Mouse (Mus musculus) CH12F3 (cell line): Measurements from ENCODE around the gene C1qtnf5.

ENCODE experiments used
- in situ Hi-C: fragments of 300-500 bp; cut with MboI; formaldehyde crosslinking; loops from 2 replicates; pipeline ENCODE4 v1.14.3; 2020; ENCODE audit warnings: low sequenced_read_pairs

C1qtnf5 gene

DNA sequence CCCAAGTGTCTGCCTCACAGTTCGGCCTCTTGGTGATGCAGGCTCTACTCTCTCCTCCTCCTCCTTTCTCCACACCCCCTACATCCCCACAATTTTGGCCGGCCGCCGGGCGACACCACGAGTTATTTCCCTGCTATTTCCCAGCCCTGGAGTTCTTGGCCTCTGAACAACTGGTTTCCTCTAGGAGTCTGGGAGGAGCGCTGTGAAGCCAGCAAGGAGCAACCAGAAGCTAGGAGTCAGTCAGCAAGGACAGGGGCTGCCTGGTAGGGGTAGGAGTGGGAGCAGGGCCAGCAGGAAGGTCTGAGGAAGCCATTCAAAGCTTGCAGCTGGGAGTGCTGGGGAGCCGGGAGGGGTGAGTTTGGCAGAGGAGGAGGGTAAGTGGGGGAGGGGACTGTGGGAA, at the start of gene C1qtnf5:
C1qtnf5 (plus strand) TSS at position 136 of the 400 bp plus-strand sequence.
- in situ Hi-C loops, result no loop called here

DNA sequence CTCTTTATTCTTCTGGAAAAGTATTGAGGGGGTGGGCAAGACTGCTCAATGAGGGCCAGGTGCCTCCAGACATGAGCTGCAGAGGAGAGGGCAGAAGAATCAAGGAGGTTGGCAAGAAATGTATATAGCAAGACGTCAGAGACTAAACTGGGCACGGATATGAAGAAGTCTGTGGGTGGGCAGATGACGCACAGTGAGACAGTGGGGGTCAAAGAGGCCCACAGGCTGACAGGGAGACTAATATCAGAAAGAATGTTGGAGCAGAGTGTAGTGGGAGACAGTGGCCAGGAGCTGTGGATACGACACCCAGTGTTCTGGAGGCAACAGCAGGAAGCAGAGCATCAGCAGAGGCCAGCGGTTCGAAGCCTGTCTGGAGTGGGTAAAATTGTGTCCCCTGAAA, 48.4 kb upstream of the C1qtnf5 start:
- in situ Hi-C loops, result loop anchor here (10.0 kb wide), 1 partner anchor 64 kb away; no protein-coding TSS in a partner anchor

DNA sequence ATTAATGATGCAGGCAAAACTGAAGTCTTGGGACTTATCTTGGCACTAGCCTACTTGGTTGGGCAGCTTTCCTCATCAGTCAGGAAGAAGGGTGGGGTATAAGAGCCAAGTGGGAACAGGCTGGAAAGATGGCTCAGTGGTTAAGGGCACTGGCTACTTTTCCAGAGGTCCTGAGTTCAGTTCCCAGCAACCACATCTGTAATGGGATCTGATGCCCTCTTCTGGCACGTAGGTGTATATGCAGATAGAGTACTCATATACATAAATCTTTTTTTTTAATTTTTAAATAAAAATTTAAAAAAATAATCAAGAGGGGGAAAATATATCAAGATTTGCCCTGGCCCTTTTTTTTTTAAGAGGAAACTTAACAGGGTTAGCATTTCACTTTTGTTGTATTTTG, 41.9 kb upstream of the C1qtnf5 start:
- in situ Hi-C loops, result no loop called here

DNA sequence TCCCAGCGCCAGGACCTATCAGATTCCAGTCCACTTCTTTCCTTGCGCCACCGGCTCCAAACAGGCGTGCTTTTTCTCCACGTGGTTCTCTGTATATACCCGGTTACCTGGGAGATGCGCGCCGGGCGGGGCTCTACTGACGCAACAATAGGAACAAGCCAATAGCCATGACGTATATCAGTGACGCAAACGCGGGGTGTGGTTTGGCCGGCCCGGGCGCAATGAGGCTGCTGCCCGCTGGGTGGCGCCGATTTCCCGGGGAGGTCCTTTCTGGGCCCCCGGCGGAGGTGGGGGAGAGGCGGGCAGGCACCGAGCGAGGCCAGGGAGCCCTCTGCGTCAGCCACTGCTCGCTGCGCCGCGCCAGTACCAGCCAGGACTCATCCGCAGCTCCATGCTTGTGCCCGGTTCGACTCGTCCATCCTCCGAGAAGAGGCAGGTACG, 40.2 kb upstream of the C1qtnf5 start, which contains the start of gene Usp2:
Usp2 (plus strand) TSS at position 237 of the 441 bp plus-strand sequence.
- in situ Hi-C loops, result no loop called here

DNA sequence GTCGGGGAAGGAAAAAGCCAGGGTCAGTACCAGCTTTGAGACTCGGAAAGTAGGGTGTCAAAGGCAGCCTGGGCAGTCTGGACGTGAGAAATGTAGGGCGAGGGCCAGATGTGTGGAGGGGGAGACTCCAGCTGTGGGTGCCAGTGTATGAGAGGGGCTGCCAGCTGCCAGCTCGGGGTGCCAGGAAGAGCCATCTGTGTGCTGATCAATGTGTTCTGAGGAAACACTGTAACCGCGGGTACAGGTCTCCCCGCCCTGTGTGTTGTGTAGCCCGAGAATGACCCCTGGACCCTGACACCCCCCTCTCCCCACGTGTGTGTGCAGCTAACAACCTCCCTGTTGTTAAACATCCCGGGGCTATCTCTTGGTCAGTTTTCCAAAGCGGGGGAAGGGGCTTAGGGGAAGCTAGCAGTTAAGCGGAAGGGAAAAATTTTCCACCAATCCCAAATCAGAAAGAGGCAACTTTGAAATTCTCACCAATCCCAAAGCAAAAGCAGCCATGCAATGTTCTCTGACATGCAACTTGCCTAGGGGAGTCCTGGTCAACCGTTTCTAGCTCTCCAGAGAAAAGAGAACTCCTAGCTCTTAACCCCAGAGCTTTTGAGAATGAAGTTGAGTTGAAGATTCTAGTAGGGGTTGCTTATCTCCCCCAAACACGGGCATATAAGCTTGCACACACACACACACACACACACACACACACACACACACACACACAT, 39.6 kb upstream of the C1qtnf5 start:
- in situ Hi-C loops, result no loop called here

DNA sequence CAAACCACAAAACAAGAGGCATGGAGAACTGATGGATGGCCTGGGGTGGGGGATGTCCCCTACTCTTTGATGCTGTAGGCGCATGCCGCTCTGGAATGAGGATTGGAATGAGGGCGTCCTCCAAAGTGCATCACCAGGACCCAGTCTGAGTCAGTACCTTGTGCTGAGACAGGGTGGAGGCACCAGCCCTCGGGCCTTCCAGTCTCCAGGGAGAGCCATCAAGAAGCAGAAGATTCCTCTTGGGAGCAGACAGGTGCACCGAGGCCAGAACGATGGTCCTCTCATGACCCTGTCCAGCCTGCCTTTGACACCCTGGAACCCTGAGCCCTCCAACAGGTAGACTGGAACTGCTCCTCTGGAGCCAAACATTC, 39.1 kb upstream of the C1qtnf5 start:
- in situ Hi-C loops, result no loop called here

DNA sequence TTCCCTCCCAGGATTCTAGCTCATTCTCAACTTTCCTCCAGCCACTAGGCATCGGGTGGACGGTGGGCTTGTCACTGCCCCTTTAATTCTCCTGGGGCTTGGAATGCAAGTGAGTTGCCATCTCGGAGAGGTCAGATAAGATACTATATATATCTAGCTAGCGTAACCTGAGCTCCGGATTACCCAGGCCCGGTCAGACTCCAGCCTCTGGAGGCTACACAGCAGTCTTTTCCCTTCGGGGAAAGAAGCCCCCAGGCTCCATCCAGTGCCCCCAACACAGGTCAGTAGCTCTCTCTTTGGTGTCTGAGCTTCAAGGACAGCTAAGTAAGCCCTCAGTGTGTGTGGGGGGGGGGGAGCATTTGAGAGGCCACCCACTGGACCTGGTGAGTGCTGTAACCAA, 37.8 kb upstream of the C1qtnf5 start:
- in situ Hi-C loops, result no loop called here

DNA sequence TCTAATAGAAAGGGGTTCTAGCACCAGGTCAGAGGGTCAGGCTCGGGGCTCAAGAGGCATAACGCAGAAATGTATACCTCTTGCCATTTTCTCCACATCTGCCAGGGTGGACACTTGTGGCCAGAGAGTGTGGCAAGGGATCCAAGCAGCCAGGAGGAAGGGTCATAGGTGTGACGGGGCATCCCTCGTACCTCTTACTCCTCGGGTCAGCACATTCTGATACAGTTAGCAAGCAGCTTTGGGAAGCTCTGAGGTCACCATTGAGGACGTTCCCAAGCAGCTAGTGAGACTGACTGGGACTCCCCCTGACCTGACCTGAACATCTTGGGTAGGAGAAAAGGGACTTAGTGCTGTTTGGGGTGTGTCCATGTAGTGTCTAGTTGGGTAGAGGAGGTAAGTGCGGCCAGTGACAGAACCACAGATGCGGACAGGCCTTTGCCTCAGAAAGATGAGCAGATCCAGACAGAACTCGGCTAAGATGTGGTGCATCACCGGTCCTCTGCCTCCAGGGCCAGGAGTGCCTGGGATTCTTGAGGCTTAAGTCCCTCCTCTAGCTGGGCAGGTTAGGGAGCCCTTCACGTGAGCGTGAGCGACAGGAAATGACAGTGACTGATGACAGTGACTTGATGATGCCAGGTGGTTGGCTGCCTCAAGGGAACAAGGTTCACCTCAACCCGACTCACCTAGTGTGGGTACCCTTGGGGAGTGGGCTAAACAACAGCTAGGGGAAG, 36.8 kb upstream of the C1qtnf5 start:
- in situ Hi-C loops, result no loop called here

DNA sequence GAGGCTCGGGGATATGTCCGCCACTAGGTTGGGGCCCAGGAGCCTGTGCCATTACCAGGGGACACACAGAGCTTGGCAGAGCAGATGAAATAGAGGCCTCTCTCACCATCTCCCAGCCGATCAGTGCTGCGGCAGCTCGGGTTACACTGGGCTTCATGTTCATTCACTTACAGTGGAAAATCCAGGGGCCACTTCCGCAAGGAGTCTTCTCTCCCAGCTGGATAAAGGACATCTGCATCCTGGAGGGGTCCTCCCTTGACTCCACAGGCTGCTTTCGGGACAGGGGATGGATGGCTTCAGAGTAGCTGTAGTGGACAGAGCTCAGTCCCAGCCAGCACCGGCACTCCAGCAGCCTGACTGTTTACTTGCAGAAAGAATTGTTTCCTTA, 36.2 kb upstream of the C1qtnf5 start:
- in situ Hi-C loops, result no loop called here

DNA sequence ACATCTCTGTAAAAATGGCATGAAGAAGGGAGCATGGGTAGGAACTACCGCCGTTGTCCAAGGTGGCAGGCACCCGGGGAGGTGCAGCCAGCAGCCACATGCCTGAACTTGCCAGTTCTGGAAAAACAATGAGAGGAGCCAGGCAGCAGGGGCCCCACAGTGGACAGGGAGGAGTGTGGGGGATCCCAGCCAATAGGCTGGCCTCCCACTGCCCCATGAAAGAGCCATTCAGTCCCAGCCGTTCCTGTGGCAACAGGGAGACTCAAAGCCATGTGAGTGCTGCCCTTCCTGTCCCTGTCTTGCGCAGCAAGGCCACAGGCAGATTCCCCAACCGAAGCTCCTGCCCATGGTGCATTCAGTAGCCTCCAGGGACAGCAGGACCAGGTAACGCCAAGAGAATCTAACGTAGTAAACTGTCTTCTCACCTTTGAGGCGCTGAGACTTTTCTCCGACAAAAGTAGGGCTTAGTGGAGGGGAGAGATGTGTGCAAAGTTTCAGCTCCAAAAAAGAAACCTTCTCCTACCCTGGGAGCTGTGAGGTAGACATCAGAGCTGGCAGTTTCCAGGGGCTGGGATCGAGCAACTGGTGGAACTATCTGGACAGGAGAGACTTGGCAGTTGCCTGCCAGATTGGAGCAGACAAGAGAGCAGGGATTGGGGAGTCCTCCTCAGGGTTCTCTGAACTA, 35.0 kb upstream of the C1qtnf5 start:
- in situ Hi-C loops, result no loop called here

DNA sequence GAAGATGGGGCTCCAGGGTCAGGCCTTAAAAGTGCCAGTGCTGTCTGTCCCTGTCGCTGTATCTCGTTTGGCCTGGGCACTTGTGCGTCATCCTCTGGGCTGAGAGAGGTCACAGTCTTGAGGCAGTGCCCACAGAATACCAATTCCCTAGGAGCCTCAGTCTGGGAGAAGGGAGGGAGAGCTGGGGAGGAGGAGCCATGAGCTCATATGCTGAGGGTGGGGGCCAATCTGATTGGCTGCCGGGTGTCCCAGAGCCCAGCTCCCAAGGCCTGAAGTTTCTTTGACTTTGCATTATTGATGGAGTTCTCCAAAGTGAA, 34.5 kb upstream of the C1qtnf5 start:
- in situ Hi-C loops, result no loop called here

DNA sequence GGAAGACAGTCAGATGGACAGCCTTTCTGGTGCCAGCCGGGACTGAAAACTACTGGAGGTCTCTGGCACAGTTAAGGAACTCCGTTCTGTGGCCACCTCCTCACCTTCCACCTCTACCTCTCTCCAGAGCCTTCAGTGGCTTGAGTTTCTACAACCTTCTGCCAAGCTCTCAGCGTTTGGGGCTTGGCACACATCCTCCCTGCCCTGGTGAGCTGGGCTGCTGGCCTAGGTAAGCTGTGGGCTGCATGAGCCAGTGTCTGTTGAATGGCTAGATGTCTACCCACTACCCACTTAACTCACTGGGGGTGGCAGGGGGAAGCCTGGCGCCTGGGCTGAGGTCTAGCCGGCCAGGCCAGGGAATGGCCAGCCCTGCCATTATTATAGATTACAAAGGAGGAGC, 33.9 kb upstream of the C1qtnf5 start:
- in situ Hi-C loops, result no loop called here

DNA sequence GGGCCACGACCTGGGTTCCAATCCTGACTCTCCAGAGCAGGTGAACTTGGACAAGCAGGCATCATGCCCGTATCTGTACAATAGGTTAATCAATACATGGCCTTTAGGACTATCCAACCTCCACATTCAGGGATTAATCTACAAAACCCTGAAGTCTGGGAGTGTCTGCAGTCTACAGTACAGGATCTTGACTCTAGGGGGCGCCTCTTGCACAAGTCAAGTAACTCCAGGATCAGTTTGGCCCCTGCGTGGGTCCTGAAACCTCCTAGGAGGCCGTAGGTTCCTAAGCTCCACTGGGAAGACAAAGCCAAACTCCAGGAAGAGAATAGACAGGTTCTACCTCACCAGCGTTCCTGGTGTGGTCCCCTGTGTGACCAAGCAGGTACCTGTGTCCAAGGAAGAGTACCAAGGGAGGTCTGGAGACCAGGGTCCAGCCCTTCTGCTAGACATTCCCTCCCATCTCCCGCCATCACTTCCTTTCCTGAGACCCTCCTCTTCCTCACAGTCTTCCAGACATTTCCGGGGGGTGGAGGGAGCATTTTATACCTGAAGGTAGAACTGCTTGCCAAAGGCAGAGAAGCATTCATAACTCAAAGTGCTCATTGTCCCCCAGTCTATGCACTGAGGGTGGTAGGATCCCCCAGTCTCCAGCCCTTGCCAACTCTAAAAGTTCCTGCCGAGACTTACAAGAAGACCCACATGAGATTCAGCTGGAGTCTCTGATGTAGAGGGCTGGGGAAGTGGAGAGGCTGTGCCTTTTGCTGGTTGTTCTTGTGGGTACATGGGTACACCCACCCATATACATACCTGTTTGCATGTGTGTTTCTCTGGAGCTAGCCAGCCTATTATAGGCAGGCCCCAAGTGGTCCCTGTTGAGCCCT, 32.4 kb upstream of the C1qtnf5 start:
- in situ Hi-C loops, result no loop called here

DNA sequence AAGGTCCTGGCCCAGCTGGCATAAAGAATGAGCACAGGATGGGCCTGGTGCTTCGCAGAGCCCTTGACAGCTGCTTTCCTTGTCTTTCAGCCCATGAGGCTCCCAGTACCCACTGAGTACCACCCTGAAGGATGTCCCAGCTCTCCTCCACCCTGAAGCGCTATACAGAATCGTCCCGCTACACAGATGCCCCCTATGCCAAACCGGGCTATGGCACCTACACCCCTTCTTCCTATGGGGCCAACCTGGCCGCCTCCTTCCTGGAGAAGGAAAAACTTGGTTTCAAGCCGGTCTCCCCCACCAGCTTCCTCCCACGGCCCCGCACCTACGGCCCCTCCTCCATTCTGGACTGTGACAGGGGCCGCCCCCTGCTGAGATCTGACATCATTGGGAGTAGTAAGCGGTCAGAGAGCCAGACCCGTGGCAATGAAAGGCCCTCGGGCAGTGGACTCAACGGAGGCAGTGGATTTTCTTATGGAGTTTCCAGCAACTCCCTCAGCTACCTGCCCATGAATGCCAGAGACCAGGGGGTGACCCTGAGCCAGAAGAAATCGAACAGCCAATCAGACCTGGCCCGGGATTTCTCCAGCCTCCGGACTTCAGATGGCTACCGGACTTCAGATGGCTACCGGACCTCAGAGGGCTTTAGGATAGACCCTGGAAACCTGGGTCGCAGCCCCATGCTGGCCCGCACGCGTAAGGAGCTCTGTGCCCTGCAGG, 31.6 kb upstream of the C1qtnf5 start:
- in situ Hi-C loops, result no loop called here

DNA sequence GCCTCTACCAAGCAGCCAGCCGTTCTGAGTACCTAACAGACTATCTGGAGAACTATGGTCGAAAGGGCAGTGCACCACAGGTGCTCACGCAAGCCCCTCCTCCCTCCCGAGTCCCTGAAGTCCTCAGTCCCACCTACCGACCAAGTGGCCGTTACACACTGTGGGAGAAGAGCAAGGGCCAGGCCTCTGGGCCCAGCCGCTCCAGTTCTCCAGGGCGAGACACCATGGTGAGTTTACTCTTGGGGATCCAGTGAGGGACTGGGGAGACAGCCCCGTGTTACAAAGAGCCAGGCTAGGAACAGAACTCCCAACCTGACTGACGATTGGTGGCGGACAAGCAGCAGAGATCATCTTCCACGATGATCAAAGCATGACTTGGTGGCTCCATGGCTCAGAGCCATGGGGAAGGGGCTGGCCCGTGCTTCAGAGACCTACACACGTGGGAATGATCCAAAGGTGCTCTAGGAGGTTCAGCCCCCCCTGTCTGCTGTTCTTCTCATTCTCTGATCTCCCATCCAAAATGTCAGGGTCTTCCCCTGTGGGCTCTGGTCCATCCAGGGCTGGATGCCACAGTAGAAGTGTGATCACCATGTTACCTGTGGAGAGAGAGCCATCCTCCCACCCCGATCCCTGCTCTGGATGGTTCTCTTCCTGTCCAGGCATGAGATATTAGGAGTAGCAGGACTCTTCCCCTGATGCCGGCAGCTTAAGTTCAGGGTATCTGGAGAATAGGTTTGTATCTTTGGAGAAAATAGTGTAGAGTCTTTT, 30.9 kb upstream of the C1qtnf5 start:
- in situ Hi-C loops, result no loop called here

DNA sequence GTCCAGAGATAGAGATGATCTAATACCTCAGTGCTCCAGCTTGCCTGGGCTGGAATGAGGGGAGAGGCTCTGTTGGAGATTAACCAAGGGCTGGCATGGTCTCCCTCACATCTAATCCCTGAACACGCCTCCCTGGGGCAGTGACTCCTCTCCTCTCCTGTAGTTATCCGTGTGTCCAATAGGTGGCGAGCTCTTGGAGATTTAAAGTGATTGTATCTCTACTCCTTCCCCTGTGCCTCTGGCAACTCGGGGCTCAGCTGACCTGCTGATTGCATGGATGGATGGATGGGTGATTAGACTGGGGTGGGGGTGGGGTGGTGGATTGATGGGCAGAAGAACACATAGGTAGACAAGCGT, 30.3 kb upstream of the C1qtnf5 start:
- in situ Hi-C loops, result no loop called here

DNA sequence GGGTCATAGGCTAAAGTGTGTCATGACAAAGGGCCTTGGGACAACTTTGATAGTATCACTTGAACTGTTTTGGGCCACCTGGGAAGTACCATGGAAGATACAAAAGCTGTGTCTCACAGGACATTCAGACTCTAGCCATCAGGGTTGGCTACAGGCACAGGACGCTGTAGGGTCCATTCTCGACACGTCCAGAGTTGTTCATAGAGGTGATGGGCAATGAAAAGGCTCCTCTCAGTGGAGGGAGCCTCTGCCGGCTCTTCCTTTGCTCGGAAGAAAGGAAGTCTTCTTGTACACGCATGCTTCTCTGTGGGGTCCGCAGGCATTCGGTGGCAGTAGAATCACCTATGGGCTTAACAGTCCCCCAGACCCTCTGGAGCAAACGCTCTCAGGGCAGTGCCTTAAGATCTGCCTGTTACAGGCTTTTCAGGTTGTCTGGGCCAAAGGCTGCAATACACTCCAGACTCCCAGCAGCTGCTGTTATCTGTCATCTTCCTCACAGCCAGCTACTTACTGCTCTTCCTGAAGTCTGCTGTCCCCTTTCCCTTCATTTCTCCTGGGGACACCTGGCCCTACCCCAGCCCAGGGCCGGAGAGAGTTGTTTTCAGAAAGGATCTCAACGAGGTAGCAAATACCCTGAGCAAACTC, 29.7 kb upstream of the C1qtnf5 start:
- in situ Hi-C loops, result no loop called here

DNA sequence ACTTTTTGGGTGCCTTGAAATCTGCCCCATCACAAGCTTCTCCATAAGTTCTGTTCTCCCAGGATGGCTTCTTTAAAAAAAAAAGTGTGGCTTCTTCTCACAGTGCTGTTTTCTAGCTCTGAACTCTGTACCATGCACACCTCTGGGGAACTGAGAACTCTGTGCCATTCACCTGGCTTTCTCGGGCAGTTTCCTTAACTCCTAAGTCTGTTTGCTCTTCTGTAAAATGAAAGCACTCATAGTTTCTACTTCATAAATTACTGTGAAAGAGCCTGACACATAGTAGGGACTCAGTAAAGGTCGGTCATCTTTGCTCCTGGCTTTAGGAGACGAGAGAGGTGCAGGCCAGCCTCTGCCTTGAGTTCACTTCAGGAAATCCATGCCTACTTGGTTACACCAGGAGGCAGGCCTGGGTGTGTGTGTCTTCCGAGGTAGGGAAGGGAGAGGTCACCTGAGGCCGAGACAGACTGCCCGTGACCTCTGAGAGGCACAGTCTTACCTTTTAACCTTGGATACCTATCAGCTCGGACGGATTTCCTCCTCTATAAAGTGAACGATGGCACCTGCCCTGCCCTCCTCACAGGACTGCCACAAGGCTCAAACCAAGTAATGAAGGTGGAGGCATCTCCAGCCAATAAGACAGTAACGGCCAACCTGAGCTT, 28.8 kb upstream of the C1qtnf5 start:
- in situ Hi-C loops, result no loop called here
